Mouse (Mus musculus): ENCODE results near the gene Uhmk1.

- no peak for TF ChIP-seq E2F4 (IDR thresholded peaks at IDR 0.05; ENCODE audit: borderline replicate concordance, low read depth, low read length)
- no peak for TF ChIP-seq MAZ (IDR thresholded peaks at IDR 0.05; ENCODE audit: low read depth, low read length)
- TF ChIP-seq GATA1 (IDR thresholded peaks at IDR 0.05; ENCODE audit: low read depth, low read length): no peak
- no peak for TF ChIP-seq POLR2A (IDR thresholded peaks at IDR 0.05; ENCODE audit: control insufficient read depth in 1 of 2, insufficient read depth in 1 of 2, low read depth in 1 of 2, low read length in 2 of 2, poor library complexity in 1 of 2)
- TF ChIP-seq USF2 (IDR thresholded peaks at IDR 0.05; ENCODE audit: borderline replicate concordance in 1 of 2, insufficient read depth in 1 of 2, low read depth in 1 of 2, low read length in 2 of 2): no peak
- TF ChIP-seq MAX (IDR thresholded peaks at IDR 0.05; ENCODE audit: low read length): no peak
- no peak for TF ChIP-seq NELFE (IDR thresholded peaks at IDR 0.05; ENCODE audit: low read depth, low read length)
- no peak for TF ChIP-seq ETS1 (IDR thresholded peaks at IDR 0.05; ENCODE audit: low read depth, low read length)
- 0 out of 2 replicates have a peak, but pooled peaks have one; percentile 31 for TF ChIP-seq TBP (IDR thresholded peaks at IDR 0.05; ENCODE audit: low read depth, low read length)
Observed at GRCm38 (mm10) chr1:170161852-170162251, 53.3 kb downstream of the Uhmk1 start.
